Mouse (Mus musculus) small intestine, adult 2 months (tissue): Measurements from ENCODE around the gene Mpeg1.

Experiments used
- CTCF ChIP-seq: fragments of 200-500 bp; IDR thresholded peaks from 2 replicates; pipeline ENCODE4 v1.5.1; 2012; ENCODE audit warnings: low read depth, mild to moderate bottlenecking, control low read depth, inconsistent platforms, low read length, moderate library complexity, mixed read lengths; ENCODE audit not compliant: insufficient replicate concordance, insufficient read length; ENCODE audit errors: extremely low read depth
- POLR2A ChIP-seq: fragments of 200-500 bp; IDR thresholded peaks from 2 replicates; pipeline ENCODE4 v1.6.1; 2012; ENCODE audit warnings: low read depth, mild to moderate bottlenecking, control low read depth, inconsistent platforms, low read length, moderate library complexity

GRCm38 (mm10) chr19:12472381-12472976, 11.9 kb downstream of the Mpeg1 start:
- no peak for TF ChIP-seq CTCF
- TF ChIP-seq POLR2A, result no peak
